Mouse (Mus musculus) limb, embryonic 10.5 days (tissue): ENCODE results near the gene G430095P16Rik. TPM values are rescaled to one million over a fixed set of nuclear protein-coding genes. Genes with fewer than 3 reads are reported as not detected.
A peak's percentile ranks its signal among the peaks of the same experiment; 100 is the strongest.

ENCODE experiments used
- DNase-seq: peaks from one replicate; pipeline ENCODE4 v3.0.0-alpha.2; 2017; ENCODE audit warnings: low spot score
- H3K27ac ChIP-seq: fragments of 300-500 bp; sonication (generic); 2 replicates; pipeline ENCODE4 v1.5.1; 2016; ENCODE audit warnings: mild to moderate bottlenecking
- H3K27me3 ChIP-seq: fragments of 300-500 bp; sonication (generic); 2 replicates; pipeline ENCODE4 v1.6.1; 2016; ENCODE audit warnings: low read depth, mild to moderate bottlenecking; ENCODE audit not compliant: poor library complexity, severe bottlenecking
- H3K36me3 ChIP-seq: fragments of 300-500 bp; sonication (generic); 2 replicates; pipeline ENCODE4 v1.6.1; 2016; ENCODE audit warnings: mild to moderate bottlenecking, moderate library complexity
- H3K4me1 ChIP-seq: fragments of 300-500 bp; sonication (generic); 2 replicates; pipeline ENCODE4 v1.6.1; 2016
- H3K4me3 ChIP-seq: fragments of 300-500 bp; sonication (generic); 2 replicates; pipeline ENCODE4 v1.5.1; 2016; ENCODE audit warnings: mild to moderate bottlenecking, moderate library complexity
- H3K9me3 ChIP-seq: fragments of 300-500 bp; sonication (generic); replicated peaks from 2 replicates; pipeline ENCODE4 v1.6.1; 2016; ENCODE audit warnings: mild to moderate bottlenecking
- WGBS: fragments of 180-500 bp; shearing (Covaris S2); methylation state at CpG from one replicate; pipeline ENCODE4 v1.1.7; 2016; 5-methylcytosine and 5-hydroxymethylcytosine counted together
- polyA plus RNA-seq: library from polyadenylated mRNA; unstranded; fragments of >200 nt; fragmentation: Nextera tagmentation; extraction: Ambion mirVana; gene quantifications from 2 replicates; pipeline ENCODE4 v1.2.1, GENCODE M21; 2016

Gene G430095P16Rik
- polyA plus RNA-seq, 1 experiment from 2014 or later = 8.1 TPM

DNA sequence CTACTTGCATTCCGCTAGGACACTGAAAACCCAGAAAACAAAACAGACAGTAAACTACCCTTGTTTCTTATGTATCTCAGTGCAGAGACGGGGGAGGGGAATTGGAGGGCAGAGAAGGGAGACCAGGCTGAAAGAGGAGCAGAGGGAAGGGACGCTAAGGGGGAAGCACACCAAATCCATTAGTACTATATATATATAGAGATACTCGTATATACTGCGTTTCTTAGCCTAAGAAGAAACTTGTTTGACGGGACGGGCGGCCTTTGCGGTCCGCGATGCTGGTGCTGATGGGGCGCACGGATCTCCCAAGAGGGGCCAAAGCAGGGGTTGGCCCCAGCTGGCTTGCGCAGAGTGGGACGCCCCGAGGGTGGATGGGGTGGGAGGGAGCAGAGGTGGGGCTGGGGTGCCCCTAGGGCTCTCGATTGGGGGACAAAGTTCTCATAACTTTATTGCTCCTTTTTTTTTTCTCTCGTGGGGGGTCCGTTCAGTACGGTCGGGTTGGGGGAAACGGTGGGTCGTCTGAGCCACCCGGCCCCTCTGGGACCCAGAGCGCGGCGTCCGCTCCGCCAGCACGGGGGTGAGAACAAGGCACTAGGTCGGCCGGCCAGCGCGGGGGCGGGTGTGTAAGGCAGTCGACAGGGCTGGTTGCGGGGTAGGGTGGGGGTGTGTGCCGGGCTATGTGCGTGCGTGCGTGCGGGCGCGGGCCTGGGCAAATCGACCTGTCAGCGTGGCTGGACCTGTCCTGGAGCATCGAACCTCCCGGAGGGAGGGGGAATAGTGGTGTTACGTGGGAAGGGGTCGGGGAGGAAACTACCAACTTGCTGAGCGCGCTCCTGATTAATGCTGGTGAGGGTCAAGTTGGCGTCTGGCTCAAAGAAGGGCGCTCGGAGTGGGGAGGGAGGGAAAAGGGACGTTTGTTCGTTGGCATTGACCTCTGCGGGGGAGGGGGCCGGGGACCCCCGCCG is 17.7 kb upstream of the G430095P16Rik start:
- H3K36me3 ChIP-seq = peaks cover 2% of the 10 kb centered on the region; the same call in 1 of the 2 replicates
- peaks cover 75% of the 10 kb centered on the region for H3K4me1 ChIP-seq
- H3K27me3 ChIP-seq = peaks cover 91% of the 10 kb centered on the region
- peak; percentile 68 for DNase-seq
- 2% methylated on average over 61 of the region's 61 CpGs for WGBS
- peak overlapping the region; percentile 47 for H3K4me3 ChIP-seq
- peak overlapping the region; percentile 76 for H3K27ac ChIP-seq
- H3K9me3 ChIP-seq = no peaks in the 10 kb centered on the region

- no peak for DNase-seq
- Histone ChIP-seq H3K36me3 (no peaks in the 10 kb centered on the region), H3K9me3 (no peaks in the 10 kb centered on the region), H3K4me1 (peaks cover 76% of the 10 kb centered on the region), H3K27me3 (peaks cover 97% of the 10 kb centered on the region), H3K27ac (peak overlapping the region; percentile 76), H3K4me3 (peak overlapping the region; percentile 47)
- WGBS = under 1% methylated on average over 12 of the region's 12 CpGs
These were observed 16.8 kb upstream of the G430095P16Rik start for GRCm38 (mm10) chr8:84705960-84706359.

DNA sequence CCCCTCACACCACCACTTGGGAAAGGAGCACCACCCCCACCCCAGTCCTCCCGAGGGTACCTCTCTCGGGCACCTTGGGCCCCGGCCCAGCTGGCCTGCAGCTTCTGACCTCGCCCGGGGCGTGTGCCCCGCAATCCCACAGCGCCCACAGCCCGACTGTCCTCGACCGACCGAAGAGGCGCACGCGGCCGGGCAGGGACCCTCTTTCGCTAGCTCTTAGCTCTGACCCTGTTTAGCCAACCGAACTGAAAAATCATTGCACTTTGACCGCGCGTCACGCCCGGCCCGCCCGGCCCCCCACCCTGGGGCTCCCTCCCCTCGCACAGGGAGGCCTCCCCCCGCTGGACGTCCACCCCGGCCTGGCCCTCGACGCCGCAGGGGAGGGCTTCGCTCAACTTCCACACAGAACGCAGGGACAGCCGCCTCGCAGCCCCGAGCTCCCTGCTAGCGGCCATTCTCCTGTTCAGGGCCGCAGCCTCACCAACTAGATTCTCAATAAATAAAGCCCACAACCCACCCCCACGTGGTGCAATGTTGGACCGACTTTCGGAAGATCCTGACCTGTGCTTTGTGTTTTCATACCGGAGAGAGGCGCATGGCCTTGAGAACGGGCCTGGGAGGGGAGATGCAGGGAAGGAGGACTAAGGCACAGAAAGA is 16.1 kb upstream of the G430095P16Rik start:
- peak; percentile 71 for DNase-seq
- WGBS = under 1% methylated on average over 43 of the region's 45 CpGs
- H3K9me3 ChIP-seq = no peaks in the 10 kb centered on the region
- no peaks in the 10 kb centered on the region for H3K36me3 ChIP-seq
- H3K4me3 ChIP-seq = peak overlapping the region; percentile 37
- H3K27me3 ChIP-seq = peaks cover 97% of the 10 kb centered on the region
- peaks cover 76% of the 10 kb centered on the region for H3K4me1 ChIP-seq
- peak overlapping the region; percentile 76 for H3K27ac ChIP-seq

DNA sequence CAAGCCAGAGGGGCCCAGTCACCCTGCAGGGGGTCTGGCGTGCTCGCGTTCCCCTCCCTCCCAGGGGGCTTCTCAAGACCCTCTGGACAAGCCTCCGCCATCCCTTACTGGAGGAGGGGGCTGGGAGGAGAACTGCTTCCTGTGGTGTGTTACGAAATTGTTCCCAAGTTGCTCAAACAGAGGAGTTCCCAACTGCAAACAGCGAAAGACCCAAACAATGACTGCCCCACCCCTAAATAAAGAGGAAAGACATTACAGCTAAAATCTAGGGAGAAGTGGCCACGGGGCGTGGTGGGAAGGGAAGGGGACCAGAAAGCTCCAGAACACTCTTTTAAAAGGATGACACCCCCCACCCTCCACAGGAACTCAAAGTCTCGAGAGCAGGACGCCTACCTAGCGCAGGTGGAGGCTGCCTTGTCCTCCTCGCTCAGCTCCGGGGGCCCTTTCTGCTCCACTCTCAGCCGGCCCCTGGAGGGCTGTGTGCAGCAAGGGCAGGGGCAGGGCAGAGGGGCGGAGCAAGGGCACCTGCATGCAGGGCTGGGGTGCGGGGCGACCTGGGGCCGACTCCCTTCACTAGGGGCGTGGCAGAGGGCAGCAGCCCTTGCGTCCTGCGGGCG is 15.4 kb upstream of the G430095P16Rik start:
- under 1% methylated on average over 22 of the region's 22 CpGs for WGBS
- peak; percentile 68 for DNase-seq
- peak overlapping the region; percentile 37 for H3K4me3 ChIP-seq
- H3K4me1 ChIP-seq = peaks cover 76% of the 10 kb centered on the region
- peaks cover 97% of the 10 kb centered on the region for H3K27me3 ChIP-seq
- peak overlapping the region; percentile 76 for H3K27ac ChIP-seq
- no peaks in the 10 kb centered on the region for H3K9me3 ChIP-seq
- no peaks in the 10 kb centered on the region for H3K36me3 ChIP-seq

DNA sequence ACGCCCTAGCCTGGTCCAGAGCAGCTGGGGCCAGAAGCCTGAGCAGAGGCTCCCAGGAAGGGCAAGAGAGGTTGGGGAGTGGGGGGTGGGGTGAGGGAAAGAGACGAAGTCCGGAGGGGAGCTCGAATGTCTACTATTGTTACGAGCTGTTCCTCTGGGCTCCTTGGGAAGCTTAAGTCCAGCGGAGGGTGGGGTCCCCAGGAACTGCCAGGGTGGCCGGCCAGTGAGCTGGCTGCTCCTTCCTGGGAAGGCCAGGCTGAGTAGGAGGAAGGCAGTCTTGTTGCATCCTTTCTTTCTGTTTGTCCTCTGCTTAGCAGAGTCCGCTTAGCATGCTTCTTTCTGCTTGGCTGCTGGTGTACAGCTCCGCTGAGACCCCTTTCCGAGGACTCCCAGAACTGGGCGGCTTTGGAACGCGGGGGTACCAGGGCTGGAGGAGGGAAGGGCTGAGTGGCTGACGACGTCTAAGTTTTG is 14.7 kb upstream of the G430095P16Rik start:
- Histone ChIP-seq H3K27me3 (peaks cover 97% of the 10 kb centered on the region), H3K4me3 (peak overlapping the region; percentile 37), H3K36me3 (no peaks in the 10 kb centered on the region), H3K4me1 (peaks cover 83% of the 10 kb centered on the region), H3K27ac (peak overlapping the region; percentile 76; the same call in 1 of the 2 replicates), H3K9me3 (no peaks in the 10 kb centered on the region)
- WGBS = 2% methylated on average over 15 of the region's 15 CpGs
- DNase-seq = peak; percentile 54

- H3K9me3 ChIP-seq = no peaks in the 10 kb centered on the region
- H3K27me3 ChIP-seq = peaks cover 97% of the 10 kb centered on the region
- peaks cover 87% of the 10 kb centered on the region for H3K4me1 ChIP-seq
- H3K4me3 ChIP-seq = 0 out of 2 replicates have a peak overlapping the region, but pooled peaks have one; percentile 9
- peak overlapping the region; percentile 59; the same call in 1 of the 2 replicates for H3K27ac ChIP-seq
- H3K36me3 ChIP-seq = no peaks in the 10 kb centered on the region
- 15% methylated on average over 12 of the region's 12 CpGs for WGBS
- DNase-seq = peak; percentile 94
These were observed 13.9 kb upstream of the G430095P16Rik start for GRCm38 (mm10) chr8:84708774-84709475.

DNA sequence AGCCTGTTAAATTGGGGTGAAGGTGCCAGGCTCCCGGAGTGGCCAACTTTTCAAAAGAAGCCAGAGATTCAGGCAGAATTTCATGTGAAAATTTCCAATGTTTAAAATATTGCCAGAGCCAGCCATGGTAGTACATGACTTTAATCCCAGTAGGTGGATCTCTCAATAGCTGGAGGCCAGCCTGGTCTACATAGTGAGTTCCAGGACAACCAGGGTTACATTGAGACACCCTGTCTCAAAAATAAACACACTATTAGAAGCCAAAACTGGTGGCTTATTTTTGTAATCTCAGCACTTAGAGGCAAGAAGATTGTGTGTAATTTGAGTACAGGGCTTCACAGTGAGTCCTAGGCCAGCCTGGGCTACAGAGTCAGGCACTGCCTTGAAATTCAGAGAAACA is 12.9 kb upstream of the G430095P16Rik start:
- H3K4me3 ChIP-seq = no peak overlapping the region
- H3K4me1 ChIP-seq = peaks cover 87% of the 10 kb centered on the region
- no peaks in the 10 kb centered on the region for H3K9me3 ChIP-seq
- WGBS = 90% methylated on average over 1 of the region's 1 CpGs
- H3K27me3 ChIP-seq = peaks cover 97% of the 10 kb centered on the region
- DNase-seq = no peak
- peak overlapping the region; percentile 59; the same call in 1 of the 2 replicates for H3K27ac ChIP-seq
- no peaks in the 10 kb centered on the region for H3K36me3 ChIP-seq

DNA sequence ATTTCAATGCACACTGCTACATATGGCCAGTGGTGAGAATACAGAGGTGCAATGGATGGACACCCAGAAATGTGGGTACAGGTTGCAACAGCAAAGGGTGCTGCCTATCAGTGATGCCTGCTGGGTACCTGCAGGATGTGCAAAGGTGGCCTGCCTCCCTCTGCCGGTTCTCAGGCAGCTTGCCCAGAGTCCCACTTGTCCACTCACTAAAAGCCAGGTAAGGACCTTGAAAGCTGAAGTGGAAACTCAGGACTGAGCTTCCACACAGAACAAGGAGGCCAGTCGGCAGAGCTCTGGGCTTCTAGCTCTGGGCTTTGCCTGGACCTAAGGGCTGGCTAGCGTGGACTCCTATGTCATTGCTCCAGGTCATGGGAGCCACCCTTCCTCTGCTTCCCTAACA is 11.5 kb upstream of the G430095P16Rik start:
- Histone ChIP-seq H3K4me3 (no peak overlapping the region; the same call in 1 of the 2 replicates), H3K9me3 (no peaks in the 10 kb centered on the region), H3K4me1 (peaks cover 89% of the 10 kb centered on the region), H3K36me3 (no peaks in the 10 kb centered on the region), H3K27ac (peak overlapping the region; percentile 89), H3K27me3 (peaks cover 100% of the 10 kb centered on the region)
- no peak for DNase-seq
- WGBS = 50% methylated on average over 3 of the region's 3 CpGs

GRCm38 (mm10) chr8:84711933-84712758 is 10.7 kb upstream of the G430095P16Rik start:
- no peaks in the 10 kb centered on the region for H3K36me3 ChIP-seq
- WGBS = 17% methylated on average over 11 of the region's 11 CpGs
- peaks cover 100% of the 10 kb centered on the region for H3K27me3 ChIP-seq
- H3K27ac ChIP-seq = peak overlapping the region; percentile 89
- peaks cover 89% of the 10 kb centered on the region for H3K4me1 ChIP-seq
- peak; percentile 63 for DNase-seq
- H3K9me3 ChIP-seq = no peaks in the 10 kb centered on the region
- peak overlapping the region; percentile 30 for H3K4me3 ChIP-seq

- Histone ChIP-seq H3K4me3 (0 out of 2 replicates have a peak overlapping the region, but pooled peaks have one; percentile 30), H3K36me3 (no peaks in the 10 kb centered on the region), H3K27me3 (peaks cover 100% of the 10 kb centered on the region), H3K27ac (peak overlapping the region; percentile 89), H3K4me1 (peaks cover 87% of the 10 kb centered on the region), H3K9me3 (no peaks in the 10 kb centered on the region)
- WGBS = 29% methylated on average over 3 of the region's 3 CpGs
- DNase-seq = no peak
These were observed 10.1 kb upstream of the G430095P16Rik start for GRCm38 (mm10) chr8:84712759-84713120.

GRCm38 (mm10) chr8:84713381-84713780 is 9.4 kb upstream of the G430095P16Rik start:
- peak overlapping the region; percentile 89 for H3K27ac ChIP-seq
- peak overlapping the region; percentile 18; the same call in 1 of the 2 replicates for H3K4me3 ChIP-seq
- H3K27me3 ChIP-seq = peaks cover 100% of the 10 kb centered on the region
- H3K4me1 ChIP-seq = peaks cover 81% of the 10 kb centered on the region
- no peaks in the 10 kb centered on the region for H3K36me3 ChIP-seq
- no peaks in the 10 kb centered on the region for H3K9me3 ChIP-seq
- 32% methylated on average over 4 of the region's 4 CpGs for WGBS
- DNase-seq = no peak
